Mouse (Mus musculus) urinary bladder, postnatal 10 days (tissue): Measurements from ENCODE around the gene Car10.
"Not testable (repeated sequence)": the region's sequence is repeated elsewhere in the genome, so short reads cannot be mapped to it uniquely, and the experiment has no call there.

Experiments used
- DNase-seq: peaks from one replicate; pipeline ENCODE4 v3.0.0; 2022; ENCODE audit warnings: low spot score

Gene Car10

GRCm38 (mm10) chr11:93173533-93174308, 75.9 kb downstream of the Car10 start:
- DNase-seq = no peak

DNA sequence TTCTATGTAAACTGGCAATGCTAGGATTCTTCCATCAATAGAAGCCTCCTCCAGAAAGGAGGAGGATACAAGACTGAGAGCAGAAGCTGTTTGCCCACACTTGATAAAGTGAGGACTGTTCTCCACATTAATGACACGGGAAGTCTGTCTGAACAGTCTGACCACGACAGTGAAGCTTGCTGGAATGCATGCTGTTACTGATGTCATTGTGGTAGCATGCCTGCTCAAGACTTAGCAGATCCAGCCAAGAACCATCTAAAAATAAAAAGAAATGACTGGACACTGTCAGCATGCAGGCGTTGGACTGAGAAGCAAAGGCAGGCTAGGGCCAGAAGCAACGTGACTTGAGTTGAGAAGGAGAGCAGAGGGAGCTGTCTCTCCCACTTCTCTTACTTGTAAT, 87.6 kb downstream of the Car10 start:
- DNase-seq = no peak

DNA sequence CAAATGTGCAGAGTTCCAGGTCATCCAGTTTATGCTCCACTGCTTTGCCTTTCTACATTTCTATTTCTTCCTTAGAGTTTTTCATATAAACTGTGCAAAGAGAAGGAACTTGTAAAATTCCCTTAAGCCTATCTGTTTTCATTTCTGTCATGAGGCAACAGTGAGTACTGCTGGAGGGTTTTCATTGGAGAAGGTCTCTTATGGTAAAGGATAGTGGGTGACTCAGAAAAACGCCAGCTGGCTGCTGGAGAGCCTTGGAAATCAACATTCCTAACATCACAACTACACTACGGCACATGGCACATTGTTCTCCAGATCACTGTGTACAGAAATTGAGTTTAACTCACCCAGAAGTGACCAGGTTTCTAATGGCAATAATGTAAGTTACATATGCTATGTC, 88.3 kb downstream of the Car10 start:
- DNase-seq = no peak

GRCm38 (mm10) chr11:93188621-93189020, 90.8 kb downstream of the Car10 start:
- DNase-seq = no peak

- no peak for DNase-seq
Measured at GRCm38 (mm10) chr11:93200046-93200445, 102.2 kb downstream of the Car10 start.

DNA sequence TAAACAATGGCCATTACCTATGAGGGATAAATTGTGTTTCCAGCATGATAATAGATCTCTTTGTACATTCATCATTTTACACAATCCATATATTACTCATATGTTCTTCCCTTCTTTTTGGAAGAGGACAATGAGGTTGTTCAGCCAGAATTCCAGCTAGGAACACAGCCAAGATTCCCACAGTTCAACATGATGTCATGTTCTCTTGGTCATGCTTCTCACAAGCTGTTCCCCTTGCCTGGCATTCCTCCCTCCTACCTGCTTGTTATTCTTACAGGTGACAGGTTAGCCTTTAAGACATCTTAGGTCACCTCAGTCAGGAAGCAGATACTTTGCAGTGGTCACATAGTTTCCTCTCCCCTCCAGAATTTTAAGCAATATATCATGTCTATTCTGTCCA, 119.6 kb downstream of the Car10 start:
- DNase-seq = no peak

DNA sequence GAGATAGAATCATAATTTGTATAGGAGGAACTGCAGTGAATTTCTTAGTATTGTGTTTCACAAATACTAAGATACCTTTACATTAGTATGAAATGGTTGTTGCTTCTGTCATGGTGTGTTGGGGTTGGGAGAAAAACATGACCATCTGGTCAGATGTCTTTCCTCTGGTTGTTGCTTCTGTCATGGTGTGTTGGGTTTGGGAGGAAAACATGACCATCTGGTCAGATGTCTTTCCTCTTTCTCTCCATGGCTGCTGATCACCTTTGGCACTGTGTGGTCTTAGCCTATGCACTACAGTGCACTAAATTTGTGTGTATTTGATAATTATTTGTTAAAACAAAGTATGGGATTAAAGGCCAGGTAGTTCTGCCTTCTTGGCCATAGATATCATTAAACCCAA, 132.2 kb downstream of the Car10 start:
- no peak for DNase-seq

DNA sequence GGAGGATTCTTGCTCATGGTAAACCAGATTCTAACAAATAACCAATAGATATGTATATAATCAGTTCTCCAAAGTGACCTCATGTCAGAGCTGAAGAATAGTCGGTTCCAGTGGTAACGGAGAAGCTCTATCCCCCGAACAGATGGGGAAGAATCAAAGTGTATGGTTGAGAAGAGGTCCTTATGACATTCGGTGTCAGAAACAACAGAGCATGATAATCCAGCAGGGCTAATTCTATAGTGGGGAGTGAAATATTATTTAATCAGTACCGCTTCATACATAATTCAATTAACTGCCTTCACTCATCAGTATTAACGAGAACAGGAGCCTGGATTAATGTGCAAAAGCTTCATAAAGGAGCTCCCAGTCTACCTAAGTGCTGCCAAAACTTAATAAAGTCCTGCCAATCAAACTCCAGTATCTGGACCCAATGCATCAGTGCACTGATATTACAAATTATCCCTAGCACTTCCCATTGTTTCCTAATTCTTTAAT, 152.0 kb downstream of the Car10 start:
- DNase-seq = no peak

DNA sequence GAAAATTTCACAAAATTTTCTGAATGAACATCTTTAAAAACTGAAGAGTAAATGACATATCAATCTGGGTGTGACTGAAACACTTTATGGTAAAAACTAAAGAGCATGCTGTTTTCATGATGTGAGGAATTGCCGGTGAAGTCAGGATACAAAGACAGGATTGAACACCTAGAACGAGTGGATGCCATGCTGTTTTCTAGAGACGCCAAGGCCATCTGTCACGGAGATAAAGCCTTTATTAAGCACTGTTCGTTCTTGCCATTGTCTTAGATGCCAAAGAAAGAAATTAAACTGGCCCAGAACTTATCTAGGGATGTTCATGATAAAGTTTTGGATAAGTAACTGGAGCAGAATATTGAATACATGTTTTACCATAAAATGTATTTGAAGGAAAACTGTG, 153.9 kb downstream of the Car10 start:
- DNase-seq = no peak

- DNase-seq = no peak
Measured at GRCm38 (mm10) chr11:93263979-93264378, 166.2 kb downstream of the Car10 start.

DNA sequence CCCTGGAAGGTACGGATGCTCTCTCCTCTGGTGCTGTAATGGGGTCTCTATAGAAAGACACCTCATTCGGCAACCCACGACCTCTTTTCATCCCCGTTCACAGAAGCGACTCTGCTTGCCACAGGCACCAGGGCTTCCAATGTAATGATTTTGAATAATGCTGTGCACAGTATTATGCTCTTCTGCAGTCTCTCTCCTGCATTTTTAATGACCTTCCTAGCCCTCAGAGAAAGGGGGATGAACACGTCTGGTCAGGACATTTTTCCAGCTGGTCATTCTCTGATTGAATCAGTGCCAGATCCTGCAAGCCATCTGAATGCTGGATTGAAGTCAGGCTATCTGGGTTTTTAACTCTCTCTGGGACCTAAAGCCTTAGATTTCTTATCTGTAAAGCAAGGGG, 174.2 kb downstream of the Car10 start:
- DNase-seq = no peak

DNA sequence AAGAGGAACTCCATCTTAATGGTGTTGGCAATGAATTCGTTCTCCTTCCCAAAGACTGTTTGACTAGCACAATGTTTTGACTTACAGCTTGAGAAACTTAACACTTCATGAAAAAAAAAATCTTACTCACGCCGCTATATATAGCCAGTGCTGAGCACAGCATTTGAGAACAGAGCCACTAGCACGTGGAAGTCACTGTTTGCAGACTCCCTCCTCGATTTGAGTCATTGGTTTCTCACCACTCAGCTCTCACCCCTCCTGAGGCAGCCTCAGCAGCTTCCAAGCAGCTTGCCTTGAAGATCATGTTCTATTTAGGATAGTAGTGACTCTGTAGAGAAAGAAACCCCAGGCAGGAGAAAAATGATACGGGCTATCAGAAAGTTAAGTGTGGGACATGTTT, 176.1 kb downstream of the Car10 start:
- DNase-seq = no peak

DNA sequence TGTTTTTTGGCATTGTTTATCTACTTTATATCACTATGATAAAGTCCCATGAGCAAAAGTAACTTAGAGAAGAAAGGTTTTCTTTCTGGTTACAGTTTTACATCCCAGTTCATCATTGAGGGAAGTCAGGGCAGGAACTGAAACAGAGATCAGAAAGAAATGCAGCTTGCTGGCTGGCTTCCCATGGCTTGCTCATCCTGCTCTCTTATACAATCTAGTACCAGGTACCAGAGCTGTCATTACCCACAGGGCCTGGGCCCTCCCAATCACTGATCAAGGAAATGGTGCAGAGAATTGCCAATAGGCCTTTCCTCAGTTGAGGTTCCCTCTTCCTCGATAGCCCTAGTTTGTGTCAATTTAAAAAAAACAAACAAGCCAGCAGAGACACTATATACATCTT, 195.8 kb downstream of the Car10 start:
- DNase-seq = no peak

DNA sequence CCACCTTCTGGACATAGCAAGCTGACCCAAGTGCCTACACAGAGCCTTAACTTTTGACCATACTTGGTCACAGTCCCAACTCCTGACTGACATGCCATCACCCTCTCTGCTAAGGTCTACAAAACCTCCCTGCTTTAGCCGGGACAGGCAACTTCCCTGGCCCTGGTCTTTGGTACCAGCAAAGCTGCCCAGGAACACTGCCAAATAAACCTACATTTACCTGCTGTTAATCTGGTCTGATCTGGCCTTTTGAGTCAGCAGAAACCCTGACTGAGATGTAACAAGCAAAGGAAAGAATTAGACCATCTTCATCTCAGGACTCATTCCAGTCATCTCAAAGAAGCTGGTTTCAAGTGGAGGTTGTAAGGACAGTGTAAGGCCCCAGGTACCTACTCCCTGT, 212.2 kb downstream of the Car10 start:
- no peak for DNase-seq

DNA sequence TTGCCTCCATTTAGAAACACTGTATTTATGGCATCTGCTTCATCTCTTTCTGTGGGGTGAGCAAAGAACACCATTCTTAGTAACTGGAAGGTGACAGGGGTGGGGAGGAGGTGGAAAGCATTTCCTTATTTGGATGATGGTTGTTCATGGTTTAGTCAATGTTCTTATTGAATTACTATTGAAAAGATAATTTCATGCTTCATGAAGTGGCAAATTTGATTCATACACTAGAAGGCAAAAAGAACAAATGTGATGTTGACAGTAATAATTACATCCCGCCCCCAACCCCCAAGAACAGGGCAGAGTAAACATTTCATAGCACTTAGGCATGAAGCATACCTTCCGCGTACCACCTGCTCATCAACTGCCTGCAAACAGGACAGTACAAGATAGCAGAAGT, 239.9 kb downstream of the Car10 start:
- no peak for DNase-seq

GRCm38 (mm10) chr11:93343961-93344360, 246.1 kb downstream of the Car10 start:
- no peak for DNase-seq

- no peak for DNase-seq
Measured at GRCm38 (mm10) chr11:93344869-93345268, 247.0 kb downstream of the Car10 start.

- DNase-seq = no peak
Measured at GRCm38 (mm10) chr11:93361576-93361975, 263.7 kb downstream of the Car10 start.

- DNase-seq = no peak
Measured at GRCm38 (mm10) chr11:93364171-93364570, 266.3 kb downstream of the Car10 start.

GRCm38 (mm10) chr11:93367244-93367643, 269.4 kb downstream of the Car10 start:
- DNase-seq = no peak

GRCm38 (mm10) chr11:93367740-93368139, 269.9 kb downstream of the Car10 start:
- no peak for DNase-seq

DNA sequence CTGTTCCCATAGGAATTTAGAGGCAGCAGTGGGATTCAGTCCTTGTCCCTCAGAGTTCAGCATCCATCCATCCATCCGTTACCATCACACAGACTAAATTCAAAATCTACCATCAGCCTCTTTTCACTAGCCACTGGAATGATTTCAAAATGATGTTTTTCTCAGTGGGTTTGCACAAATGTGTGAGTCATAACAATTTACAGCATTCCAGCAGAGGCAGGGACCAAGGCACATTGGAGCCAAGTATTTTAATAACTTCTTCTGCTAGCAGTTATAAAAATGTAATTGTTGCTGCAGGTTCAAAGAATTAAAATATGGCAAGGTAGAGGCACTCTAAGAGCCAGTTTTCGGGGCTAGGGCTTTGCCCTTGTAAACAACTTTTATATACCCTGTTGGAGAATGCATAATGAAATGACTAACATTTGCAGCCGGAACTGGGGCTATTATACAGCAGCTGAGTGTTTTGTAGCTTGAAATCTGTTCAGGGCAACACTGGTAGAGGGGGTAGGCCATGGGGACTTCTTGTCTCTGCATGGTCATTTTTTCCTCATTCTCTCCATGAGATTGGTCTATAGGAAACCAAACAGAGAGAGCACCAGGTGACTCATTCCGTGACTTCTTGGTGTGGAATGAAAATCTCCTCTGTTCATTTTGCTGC, 276.0 kb downstream of the Car10 start:
- no peak for DNase-seq

- no peak for DNase-seq
Measured at GRCm38 (mm10) chr11:93391159-93391558, 293.3 kb downstream of the Car10 start.

GRCm38 (mm10) chr11:93393371-93393770, 295.5 kb downstream of the Car10 start:
- DNase-seq = not testable (repeated sequence)
